Mouse (Mus musculus): ENCODE data around the gene Aunip.

The Aunip gene

GRCm38 (mm10) chr4:134510845-134511411 lies at the start of gene Aunip:
Gene Aunip, plus strand, starts transcription at chr4:134510999.
- in situ Hi-C loops (cut with MboI; ENCODE audit: low pct_unique_long_range_greater_than_20kb in 1 of 2, low sequenced_read_pairs in 2 of 2, unreplicated experiment in 1 of 2), result no loop called here

- in situ Hi-C loops (cut with MboI; ENCODE audit: low pct_unique_long_range_greater_than_20kb in 1 of 2, low sequenced_read_pairs in 2 of 2, unreplicated experiment in 1 of 2), result no loop called here
Observed at GRCm38 (mm10) chr4:134461252-134461651, 49.5 kb upstream of the Aunip start.

GRCm38 (mm10) chr4:134465789-134466188 lies 45.0 kb upstream of the Aunip start:
- in situ Hi-C loops (cut with MboI; ENCODE audit: low pct_unique_long_range_greater_than_20kb in 1 of 2, low sequenced_read_pairs in 2 of 2, unreplicated experiment in 1 of 2), result no loop called here

- in situ Hi-C loops (cut with MboI; ENCODE audit: low pct_unique_long_range_greater_than_20kb in 1 of 2, low sequenced_read_pairs in 2 of 2, unreplicated experiment in 1 of 2), result no loop called here
Observed at GRCm38 (mm10) chr4:134466381-134467262, 44.2 kb upstream of the Aunip start.

GRCm38 (mm10) chr4:134467435-134468214 lies 43.2 kb upstream of the Aunip start:
- in situ Hi-C loops (cut with MboI; ENCODE audit: low pct_unique_long_range_greater_than_20kb in 1 of 2, low sequenced_read_pairs in 2 of 2, unreplicated experiment in 1 of 2), result no loop called here

- in situ Hi-C loops (cut with MboI; ENCODE audit: low pct_unique_long_range_greater_than_20kb in 1 of 2, low sequenced_read_pairs in 2 of 2, unreplicated experiment in 1 of 2), result no loop called here
Observed at GRCm38 (mm10) chr4:134468215-134468575, 42.6 kb upstream of the Aunip start, which contains the start of gene Stmn1. Gene Stmn1, plus strand, starts transcription at chr4:134468320.

GRCm38 (mm10) chr4:134468578-134469266 lies 42.1 kb upstream of the Aunip start:
- in situ Hi-C loops (cut with MboI; ENCODE audit: low pct_unique_long_range_greater_than_20kb in 1 of 2, low sequenced_read_pairs in 2 of 2, unreplicated experiment in 1 of 2), result no loop called here

GRCm38 (mm10) chr4:134469341-134469796 lies 41.4 kb upstream of the Aunip start:
- in situ Hi-C loops (cut with MboI; ENCODE audit: low pct_unique_long_range_greater_than_20kb in 1 of 2, low sequenced_read_pairs in 2 of 2, unreplicated experiment in 1 of 2), result no loop called here

- in situ Hi-C loops (cut with MboI; ENCODE audit: low pct_unique_long_range_greater_than_20kb in 1 of 2, low sequenced_read_pairs in 2 of 2, unreplicated experiment in 1 of 2), result no loop called here
Observed at GRCm38 (mm10) chr4:134469985-134470384, 40.8 kb upstream of the Aunip start.

- in situ Hi-C loops (cut with MboI; ENCODE audit: low pct_unique_long_range_greater_than_20kb in 1 of 2, low sequenced_read_pairs in 2 of 2, unreplicated experiment in 1 of 2), result no loop called here
Observed at GRCm38 (mm10) chr4:134471469-134471868, 39.3 kb upstream of the Aunip start.

- in situ Hi-C loops (cut with MboI; ENCODE audit: low pct_unique_long_range_greater_than_20kb in 1 of 2, low sequenced_read_pairs in 2 of 2, unreplicated experiment in 1 of 2), result no loop called here
Observed at GRCm38 (mm10) chr4:134473764-134474163, 37.0 kb upstream of the Aunip start.

GRCm38 (mm10) chr4:134474240-134474639 lies 36.6 kb upstream of the Aunip start:
- in situ Hi-C loops (cut with MboI; ENCODE audit: low pct_unique_long_range_greater_than_20kb in 1 of 2, low sequenced_read_pairs in 2 of 2, unreplicated experiment in 1 of 2), result no loop called here

GRCm38 (mm10) chr4:134476899-134477298 lies 33.9 kb upstream of the Aunip start:
- in situ Hi-C loops (cut with MboI; ENCODE audit: low pct_unique_long_range_greater_than_20kb in 1 of 2, low sequenced_read_pairs in 2 of 2, unreplicated experiment in 1 of 2), result loop anchor here (5.0 kb wide), 2 partner anchors 70 to 75 kb away; no protein-coding TSS in a partner anchor

GRCm38 (mm10) chr4:134478031-134478430 lies 32.8 kb upstream of the Aunip start:
- in situ Hi-C loops (cut with MboI; ENCODE audit: low pct_unique_long_range_greater_than_20kb in 1 of 2, low sequenced_read_pairs in 2 of 2, unreplicated experiment in 1 of 2), result loop anchor here (5.0 kb wide), 2 partner anchors 71 to 76 kb away; no protein-coding TSS in a partner anchor

- in situ Hi-C loops (cut with MboI; ENCODE audit: low pct_unique_long_range_greater_than_20kb in 1 of 2, low sequenced_read_pairs in 2 of 2, unreplicated experiment in 1 of 2), result loop anchor here (5.0 kb wide), 2 partner anchors 73 to 78 kb away; no protein-coding TSS in a partner anchor
Observed at GRCm38 (mm10) chr4:134479839-134480238, 31.0 kb upstream of the Aunip start.

- in situ Hi-C loops (cut with MboI; ENCODE audit: low pct_unique_long_range_greater_than_20kb in 1 of 2, low sequenced_read_pairs in 2 of 2, unreplicated experiment in 1 of 2), result no loop called here
Observed at GRCm38 (mm10) chr4:134480864-134481263, 29.9 kb upstream of the Aunip start.

GRCm38 (mm10) chr4:134481270-134481669 lies 29.5 kb upstream of the Aunip start:
- in situ Hi-C loops (cut with MboI; ENCODE audit: low pct_unique_long_range_greater_than_20kb in 1 of 2, low sequenced_read_pairs in 2 of 2, unreplicated experiment in 1 of 2), result no loop called here

- in situ Hi-C loops (cut with MboI; ENCODE audit: low pct_unique_long_range_greater_than_20kb in 1 of 2, low sequenced_read_pairs in 2 of 2, unreplicated experiment in 1 of 2), result no loop called here
Observed at GRCm38 (mm10) chr4:134482442-134482841, 28.4 kb upstream of the Aunip start.

Data from mouse embryonic stem cell (cell line).